Mouse (Mus musculus): ENCODE measurements around the gene Usf1. TPM values are rescaled to one million over a fixed set of nuclear protein-coding genes. Genes with fewer than 3 reads are reported as not detected.

Usf1 gene
- total RNA-seq, 2 experiments from 2014 or later = 41.0 to 52.1 TPM

DNA sequence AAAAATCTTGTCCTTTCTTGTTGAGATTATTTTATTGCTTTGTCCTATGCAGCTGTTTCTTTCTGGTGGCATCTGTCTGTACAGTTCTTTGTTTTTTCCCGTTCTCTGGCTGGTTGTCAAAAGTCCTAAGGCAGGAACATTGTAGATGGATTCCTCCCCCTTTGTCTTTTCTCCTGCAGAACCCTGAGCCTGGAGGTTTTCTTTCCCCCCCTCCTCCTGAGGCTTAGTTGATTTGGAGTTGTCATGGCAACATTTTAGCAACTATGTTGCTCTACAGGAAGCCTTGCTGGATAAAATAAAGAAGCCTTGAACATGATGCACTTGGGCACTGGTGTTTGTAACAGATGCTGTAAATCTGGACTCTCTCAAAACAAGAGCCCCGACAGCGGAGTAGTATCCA, 1.3 kb downstream of the Usf1 start:
- intact Hi-C loops (cut with DNase I) = loop anchor here (1.0 to 5.0 kb wide), 3 partner anchors 25 to 120 kb away; partner anchors contain the start of gene F11r
- peak in 1 of 2 experiments; percentile 19 for DNase-seq

DNA sequence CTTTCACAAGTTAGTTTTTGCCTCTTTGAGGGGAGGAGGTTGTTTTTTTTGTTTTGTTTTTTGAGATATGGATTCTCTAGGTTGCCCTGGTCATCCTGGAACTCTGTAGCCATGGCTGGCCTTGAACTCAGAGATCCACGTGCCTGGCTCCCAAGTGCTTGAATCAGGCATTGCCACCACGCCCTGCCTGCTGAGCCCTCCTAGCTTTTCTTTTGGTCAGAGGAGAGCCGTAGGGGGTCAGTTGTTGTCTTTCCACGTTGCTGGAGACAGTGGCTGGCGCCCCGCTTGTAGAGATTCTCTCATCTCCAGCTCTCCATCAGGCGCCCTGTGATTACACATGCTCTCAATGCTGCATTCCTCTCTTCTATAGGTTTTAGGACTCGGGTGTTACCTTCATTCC, 2.5 kb downstream of the Usf1 start:
- intact Hi-C loops (cut with DNase I) = loop anchor here (5.0 kb wide), 2 partner anchors 39 to 121 kb away; no protein-coding TSS in a partner anchor
- no peak for DNase-seq

DNA sequence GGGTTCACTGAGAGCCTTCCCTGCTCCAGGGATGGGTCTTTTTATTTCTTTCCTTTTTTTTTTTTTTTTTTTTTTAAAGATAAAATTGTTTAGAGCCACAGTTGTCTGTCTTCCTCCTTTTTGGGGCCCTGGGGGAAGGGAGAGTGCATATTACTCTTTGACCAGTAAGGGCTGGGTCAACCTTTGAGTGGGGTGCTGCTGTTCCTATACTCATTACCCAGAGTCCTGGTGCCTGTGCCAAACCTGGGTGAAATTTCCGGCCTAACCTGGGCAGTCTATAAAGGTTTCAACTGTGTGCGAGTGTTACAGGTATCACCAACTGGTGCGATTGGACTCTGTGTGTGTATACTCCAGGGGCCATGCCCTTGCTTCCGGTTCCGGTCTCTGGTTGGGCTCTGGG, 7.5 kb downstream of the Usf1 start, which contains the start of gene Tstd1:
TSS of gene Tstd1 (plus strand) at position 213 of the 400 bp plus-strand sequence.
- DNase-seq = no peak
- intact Hi-C loops (cut with DNase I) = no loop called here

DNA sequence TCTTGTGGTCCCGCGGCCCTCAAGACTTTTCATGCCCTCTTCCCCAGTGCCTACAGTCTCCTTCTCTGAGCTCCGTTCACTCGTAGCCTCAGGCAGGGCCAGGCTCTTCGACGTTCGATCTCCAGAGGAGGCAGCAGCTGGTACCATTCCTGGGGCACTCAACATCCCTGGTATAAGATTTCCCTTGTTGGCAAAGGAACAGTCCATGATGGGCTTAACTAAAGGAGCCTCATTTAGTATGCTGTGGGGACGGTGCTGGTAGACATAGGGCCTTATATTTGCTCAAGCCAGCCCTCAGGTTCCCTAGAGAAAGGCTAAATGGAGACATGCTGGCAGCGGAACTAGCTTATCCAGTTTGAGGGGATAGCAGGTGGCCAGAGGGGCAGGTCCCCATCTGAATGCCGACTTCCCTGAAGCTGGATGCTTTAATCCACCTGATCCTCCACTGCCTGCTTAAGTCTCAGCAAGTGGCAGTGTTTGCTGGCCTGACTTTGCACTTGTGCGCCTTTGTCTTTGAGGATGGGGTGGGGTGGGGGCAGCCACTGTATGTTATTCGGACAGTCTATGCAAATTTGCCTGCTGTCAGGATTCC, 8.3 kb downstream of the Usf1 start:
- DNase-seq = no peak
- intact Hi-C loops (cut with DNase I) = no loop called here

DNA sequence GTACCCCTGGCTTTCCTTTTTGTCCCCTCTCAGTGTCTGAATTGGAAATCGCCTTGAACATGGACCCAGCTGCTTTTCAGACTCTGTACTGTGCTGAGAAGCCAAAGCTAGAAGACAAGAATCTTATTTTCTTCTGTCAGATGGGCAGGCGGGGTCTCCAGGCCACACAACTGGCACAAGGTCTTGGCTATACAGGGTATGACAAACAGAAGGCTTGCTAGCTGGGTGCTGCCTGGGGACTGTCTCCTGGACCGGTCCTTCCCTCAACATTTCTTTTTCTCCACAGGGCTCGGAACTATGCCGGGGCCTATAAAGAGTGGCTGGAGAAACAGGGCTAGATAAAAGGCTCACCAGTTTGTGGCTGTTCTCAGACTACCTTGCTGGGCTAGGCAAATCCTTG, 8.8 kb downstream of the Usf1 start:
- DNase-seq = no peak
- intact Hi-C loops (cut with DNase I) = no loop called here

DNA sequence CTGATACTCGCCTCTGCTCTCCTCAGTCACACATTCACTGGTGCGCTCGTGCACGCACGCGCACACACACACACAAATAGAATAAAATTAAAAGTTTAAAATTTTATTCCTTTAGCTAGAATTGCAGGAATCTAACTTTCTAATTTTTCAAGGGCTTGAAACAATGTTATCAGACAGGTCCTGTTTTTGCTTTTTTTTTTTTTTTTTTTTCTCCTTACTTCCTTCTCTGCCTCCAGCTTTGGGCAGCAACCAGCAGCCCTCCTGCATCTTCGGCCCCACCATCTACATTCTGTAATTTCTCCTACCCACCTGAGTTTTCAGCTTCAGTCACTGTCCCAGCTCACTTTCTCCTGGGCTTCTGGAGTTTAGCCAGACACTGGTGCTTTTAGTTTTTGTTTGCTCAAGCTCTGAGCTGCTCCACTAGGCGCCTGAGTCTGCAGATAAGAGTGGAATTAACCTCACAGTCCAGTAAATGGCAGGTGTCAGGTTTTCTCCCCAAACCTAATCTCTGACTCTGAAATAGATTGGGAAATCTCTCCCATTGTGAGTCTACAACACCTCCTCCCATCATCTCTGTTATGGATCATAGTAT, 11.5 kb downstream of the Usf1 start:
- intact Hi-C loops (cut with DNase I) = no loop called here
- DNase-seq = no peak

DNA sequence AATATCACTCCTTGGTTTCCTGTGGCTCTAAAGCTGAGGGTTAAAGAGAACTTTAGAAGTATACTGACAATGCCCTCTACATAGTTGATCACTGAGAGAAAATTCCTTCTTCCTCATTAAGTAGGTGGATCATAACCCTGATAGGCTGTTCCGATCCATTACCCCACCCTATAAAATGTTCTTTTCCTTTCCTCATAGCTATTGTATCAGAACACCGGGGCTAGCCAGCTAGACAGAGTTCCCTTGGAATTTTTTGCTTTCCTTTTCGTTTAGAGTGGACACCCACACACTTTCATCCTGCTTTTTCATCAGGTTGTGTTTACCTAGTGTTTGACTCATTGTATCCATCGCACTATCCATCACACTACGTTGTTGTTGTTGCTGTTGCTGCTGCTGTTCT, 13.5 kb downstream of the Usf1 start:
- no peak for DNase-seq
- intact Hi-C loops (cut with DNase I) = no loop called here

DNA sequence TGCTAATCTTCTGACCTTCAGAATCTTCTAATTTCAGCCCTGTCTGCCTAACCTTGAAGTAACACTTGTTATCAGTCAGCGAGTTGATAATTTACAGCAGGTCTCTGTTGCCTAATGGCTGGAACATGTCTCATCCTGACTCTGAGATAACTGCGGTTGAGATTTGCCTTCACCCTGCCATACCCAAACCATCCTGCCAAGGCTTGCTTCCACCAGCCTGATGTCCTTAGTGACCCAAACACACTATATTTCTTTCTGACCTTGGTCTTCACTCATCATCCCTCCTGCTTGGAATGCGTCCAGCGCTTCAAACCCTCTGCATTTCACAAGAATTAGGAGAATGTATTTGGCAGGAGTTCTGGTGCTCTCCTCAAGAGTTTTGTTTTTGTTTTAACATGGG, 14.0 kb downstream of the Usf1 start:
- intact Hi-C loops (cut with DNase I) = no loop called here
- no peak for DNase-seq

DNA sequence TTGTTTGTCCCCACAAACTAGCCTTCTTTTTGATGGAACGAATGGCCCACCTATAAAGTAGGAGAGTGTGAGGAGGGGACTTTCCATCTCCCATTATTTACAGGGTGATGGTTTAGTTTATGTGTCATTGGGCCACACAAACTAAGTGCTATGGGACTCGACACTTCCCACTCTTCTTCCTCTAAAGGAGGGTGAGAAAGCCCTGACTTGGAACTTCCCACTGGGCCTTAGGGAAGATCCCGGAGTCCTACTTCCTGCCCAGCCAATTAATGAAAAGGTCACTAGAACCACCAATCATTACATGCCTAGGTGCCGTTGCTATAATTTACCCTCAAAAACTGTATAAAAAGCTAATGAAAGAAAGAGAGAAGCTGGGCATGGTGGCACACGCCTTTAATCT, 21.0 kb downstream of the Usf1 start:
- no peak for DNase-seq
- intact Hi-C loops (cut with DNase I) = no loop called here

DNA sequence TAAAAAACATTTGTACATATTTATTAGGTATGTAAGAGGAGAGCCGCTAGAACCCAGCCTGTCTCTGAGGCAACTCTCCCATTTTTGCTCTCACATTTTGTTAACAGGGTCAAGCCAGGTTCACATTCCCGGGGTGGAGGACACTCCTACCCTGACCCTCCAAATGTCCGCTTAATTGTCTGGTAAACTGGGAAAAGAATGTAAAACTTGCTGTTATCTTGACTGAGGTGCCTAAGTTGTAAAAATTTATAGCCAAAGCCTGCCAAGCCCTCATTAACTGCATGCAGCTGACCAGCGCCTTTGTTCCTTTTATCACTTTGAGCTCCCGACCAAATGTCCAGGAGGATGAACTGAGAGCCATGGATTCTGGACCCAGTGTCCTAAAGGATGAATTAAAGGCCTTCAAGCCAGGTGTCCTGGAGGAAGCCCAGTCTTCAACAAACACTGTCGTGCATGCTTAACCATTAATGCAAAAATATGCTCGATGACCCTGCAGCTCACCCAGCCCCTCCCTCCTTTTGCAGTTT, 24.2 kb downstream of the Usf1 start:
- intact Hi-C loops (cut with DNase I) = no loop called here
- no peak for DNase-seq

DNA sequence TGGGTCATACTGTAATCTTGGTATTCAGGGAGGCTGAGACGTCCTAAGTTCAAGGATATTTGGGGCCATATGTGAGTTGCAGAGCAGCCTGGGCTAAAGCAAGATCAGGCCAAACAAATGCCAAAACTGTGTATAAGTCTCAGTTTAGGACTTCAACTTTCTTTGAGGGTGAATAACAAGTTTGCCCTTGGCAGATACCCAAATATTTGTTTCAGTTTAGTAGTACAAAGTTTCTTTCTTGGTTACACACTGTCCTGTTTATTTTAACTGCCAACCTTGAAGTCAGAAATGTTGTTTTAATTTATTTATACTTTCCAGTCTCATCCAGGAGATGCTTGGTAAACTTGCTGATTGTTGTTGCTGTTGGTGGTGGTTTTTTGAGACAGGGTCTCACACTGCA, 24.9 kb downstream of the Usf1 start:
- no peak for DNase-seq

DNA sequence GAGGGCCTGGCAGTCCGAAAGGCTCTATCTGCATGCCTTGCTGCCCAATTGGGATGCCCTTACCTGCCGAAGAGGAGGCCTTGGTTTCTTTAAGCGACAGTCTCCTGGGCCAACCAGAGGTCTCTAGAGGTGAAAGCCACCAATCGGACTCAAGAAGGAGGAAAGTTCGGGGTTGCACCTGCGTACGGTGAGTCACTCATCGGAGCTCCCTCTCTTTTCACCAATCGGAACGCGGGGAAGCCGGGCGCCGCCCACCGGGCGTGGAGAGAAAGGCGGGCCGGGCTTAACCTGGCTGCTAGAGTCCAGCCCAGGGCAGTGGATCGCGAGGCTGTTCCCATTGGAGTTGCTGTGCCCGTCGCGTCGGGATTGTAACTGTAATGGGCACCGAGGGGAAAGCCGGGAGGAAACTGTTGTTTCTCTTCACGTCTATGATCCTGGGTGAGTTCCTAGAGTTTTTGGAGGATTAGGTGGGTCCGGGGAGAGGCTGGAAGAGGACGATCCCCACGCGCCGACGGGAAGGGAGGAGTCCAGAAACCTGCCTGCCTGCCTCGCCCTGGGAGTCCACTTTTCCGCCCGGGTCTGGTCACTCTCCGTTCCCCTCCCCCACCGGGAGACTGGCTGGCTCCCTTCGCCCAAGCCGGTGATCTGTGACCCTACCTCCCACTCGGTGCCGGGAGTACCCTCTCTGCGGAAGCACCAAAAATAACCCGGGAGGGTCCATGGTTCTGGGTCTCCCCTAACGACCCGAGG, 26.3 kb downstream of the Usf1 start, which contains the start of gene F11r:
TSS of gene F11r (plus strand) at position 272 of the 750 bp plus-strand sequence.
- intact Hi-C loops (cut with DNase I) = loop anchor here (1.0 to 2.0 kb wide), 3 partner anchors 25 to 65 kb away; partner anchors contain the start of gene Alyref2
- DNase-seq = peak; percentile 82 to 84

More for the DNA sequence above, 24.9 kb downstream of the Usf1 start:
- intact Hi-C loops (cut with DNase I) = no loop called here

DNA sequence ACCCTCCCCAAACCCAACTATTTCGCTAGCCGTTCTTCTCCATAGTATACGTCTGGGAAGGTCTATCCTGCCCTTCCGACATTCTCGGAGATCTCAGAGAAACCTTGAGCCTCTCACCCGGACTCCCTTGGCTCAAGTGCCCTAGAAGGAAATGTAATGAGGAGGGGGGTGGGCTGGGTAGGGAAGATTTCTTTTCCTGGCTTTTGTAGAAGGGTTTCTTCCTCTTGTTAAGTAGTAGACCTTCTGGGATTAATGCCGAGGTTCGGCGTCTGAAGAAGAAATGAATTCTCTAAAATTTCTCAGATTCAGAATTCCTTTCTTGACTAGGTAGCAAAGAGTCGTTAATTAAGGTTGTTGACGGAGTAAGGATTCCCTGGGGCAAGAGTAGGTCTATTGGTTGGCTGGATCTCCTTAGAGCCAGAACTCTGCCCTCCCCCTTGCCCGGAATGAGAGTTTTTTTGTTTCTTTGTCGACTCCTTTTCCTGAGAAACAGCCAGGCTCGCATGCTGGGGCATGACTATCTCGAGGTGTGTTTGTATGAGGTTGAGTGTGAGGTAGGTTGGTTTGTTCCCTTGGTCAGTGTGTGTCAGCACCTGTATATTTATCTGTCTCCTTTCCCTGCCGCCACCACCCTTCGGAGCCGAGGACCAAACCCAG, 27.0 kb downstream of the Usf1 start:
- DNase-seq = no peak
- intact Hi-C loops (cut with DNase I) = loop anchor here (2.0 kb wide), 2 partner anchors 33 to 65 kb away; partner anchors contain the start of gene Alyref2

DNA sequence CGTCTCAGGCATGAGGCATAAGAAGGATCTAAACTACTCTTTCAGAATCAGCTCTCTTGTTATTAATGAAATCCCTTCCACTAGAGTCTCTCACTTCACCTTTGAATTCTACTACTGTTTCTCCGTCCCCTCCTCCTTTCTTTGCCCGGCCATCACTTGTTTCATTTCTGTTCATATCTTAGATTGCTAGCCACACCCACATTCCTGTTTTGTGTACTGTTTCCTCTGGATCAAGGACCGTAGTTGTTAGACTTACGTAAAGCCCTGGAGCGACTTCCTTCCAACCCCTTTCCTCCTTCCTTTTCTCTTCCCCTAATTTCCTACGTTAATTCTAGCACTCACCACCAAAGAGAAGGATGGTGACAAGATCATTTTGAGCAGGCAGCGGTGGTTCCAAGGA, 28.0 kb downstream of the Usf1 start:
- DNase-seq = no peak
- intact Hi-C loops (cut with DNase I) = loop anchor here (2.0 kb wide), 2 partner anchors 32 to 64 kb away; partner anchors contain the start of gene Alyref2

DNA sequence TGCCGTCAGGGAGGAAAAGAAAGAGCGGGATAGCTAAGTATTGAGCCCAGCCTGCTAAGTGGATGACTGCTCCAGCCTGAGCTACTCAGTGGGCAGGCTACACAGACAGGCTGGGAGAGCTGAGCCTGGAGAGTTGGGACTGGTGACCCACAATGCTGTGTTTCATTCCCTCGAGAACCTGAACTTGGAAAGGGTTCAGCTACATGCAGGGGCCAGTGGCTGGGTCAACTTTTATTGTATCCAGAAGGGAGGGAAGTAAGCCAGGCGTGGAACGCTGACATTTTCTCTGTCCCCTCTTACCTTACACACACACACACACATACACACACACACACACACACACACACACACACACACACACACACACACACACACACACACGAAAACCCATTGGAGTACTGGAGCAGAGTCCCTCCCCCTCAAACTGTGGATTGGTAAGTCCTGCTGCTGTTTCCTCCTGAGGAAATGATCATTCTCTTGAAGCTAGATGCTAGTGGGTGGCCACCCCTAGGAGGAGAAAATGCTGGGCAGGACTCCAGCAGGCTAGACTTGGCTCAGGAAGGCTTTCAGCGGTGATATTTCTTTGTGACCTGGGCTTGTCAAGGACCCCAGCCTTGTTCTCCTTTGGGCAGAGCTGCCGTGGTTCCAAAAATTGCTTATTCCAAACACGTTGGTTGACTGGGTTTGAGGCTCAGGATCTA, 29.1 kb downstream of the Usf1 start:
- peak; percentile 70 to 73 for DNase-seq
- intact Hi-C loops (cut with DNase I) = no loop called here

DNA sequence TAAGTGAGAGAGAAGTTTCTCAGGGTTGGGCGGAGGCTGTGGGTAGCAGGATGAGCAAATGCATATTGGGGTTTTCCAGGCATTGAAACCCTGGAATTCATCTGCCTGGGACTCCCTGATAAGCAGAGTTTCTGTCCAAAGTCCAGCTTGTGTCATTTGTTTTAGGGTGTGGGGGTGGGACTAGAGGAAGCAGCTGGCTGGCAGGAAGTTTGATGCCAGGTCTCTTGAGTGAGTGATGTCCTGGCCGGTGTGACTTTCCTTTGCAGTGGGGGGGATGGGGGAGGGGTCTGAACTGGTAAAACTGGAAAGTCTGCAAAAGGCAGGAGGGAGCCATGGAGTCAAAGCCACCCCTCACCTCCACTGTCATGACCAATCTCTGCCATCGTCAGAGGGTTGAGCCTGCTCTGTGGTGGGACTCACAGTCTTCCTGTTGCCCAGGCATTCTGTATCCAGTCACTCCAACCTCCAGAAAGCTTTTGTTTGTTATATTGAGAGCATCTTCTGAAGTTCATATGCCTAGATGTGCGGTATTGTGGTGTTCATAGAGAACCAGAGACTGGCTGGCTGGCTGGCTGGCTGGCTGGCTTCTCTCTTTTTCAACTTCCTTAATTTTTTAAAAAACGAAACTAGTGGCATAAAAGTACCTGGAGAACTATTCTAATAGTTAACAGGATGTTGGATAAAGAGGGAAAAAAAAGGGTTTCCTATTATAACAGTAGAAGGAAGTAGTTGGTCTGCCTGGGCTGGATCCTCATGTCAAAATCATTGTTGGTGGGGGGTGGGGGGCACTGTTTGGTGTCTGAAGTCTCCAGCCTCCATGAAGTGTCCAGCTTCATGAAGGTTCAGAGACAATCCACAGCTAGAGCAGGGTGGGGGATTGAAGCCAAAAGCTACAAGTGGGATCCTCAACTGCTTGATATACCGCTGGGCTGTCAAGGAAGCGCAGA, 30.6 kb downstream of the Usf1 start:
- intact Hi-C loops (cut with DNase I) = no loop called here
- DNase-seq = no peak

DNA sequence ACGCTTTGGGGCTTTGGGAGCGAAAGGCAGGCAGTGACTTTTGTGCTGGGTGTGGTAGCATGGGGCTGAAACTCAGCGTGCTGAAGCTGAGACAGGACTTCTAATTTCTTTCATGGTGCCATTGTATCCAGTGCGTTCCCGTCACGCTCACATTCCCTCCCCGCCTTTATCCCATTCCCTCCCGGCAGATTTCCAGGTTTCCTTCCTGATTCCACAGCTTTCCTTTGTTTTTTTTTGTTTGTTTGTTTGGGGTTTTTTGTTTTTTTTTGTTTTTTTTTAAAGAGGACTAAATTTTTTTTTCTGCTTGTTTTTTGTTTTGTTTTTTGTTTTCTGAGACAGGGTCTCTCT, 31.3 kb downstream of the Usf1 start:
- intact Hi-C loops (cut with DNase I) = no loop called here
- DNase-seq = no peak

DNA sequence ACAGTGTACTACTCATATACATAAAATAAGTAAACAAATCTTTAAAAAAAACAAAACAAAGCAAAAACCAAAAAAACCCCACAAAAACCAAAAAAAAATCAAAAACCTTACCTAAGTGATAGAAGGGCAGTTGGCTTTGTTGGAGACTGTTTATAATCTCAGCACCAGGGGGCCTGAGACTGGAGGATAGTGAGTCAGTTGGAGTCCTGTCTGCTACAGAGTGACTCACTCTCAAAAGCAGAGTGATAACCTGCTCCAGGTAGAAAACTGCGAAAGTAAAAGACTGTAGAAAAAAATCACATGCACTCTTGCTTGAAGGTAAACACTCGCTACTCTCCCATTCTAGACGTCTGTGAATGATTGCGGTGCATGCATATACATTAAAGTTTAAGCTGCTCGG, 33.9 kb downstream of the Usf1 start:
- no peak for DNase-seq
- intact Hi-C loops (cut with DNase I) = no loop called here

DNA sequence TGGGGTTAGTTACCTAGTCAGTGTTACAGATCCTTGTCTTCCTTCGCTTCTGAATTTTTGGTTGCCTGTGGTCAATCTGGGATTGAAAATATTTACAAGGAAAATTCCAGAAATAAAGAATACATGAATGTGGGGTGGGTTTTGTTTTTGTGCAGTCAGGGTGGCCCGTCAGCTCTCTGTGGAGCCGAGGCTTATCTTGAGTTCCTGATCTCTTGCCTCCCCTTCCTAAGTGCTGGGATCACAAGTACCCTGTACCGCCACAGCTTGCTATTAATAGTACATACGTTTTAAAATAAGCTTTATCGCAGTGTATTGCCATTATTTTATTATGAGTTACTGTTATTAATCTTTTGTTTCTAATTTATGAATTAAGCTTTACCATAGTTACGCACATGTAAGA, 35.7 kb downstream of the Usf1 start:
- DNase-seq = no peak
- intact Hi-C loops (cut with DNase I) = no loop called here
